In genomic region chr6:34723250-34723904, GRCm38 (mm10) we compare ENCODE assay signal across 24 mouse cellular contexts. TPM values are rescaled to one million over a fixed set of nuclear protein-coding genes. Genes with fewer than 3 reads are reported as not detected.
A peak's percentile ranks its signal among the peaks of the same experiment; 100 is the strongest.
DNase-seq lines count a peak whose midpoint lies in the region; ATAC-seq and TF ChIP-seq lines count a peak whose summit lies in the region.
"Had no signal": no experiment of that assay in that cellular context is flagged by ENCODE, and none has a peak within 500 bp of the region (broad histone marks: within the 10 kb centered on the region; RNA-seq: fewer than 3 reads in every experiment).

No protein-coding gene starts in this region.

- TF ChIP-seq CTCF in liver, postnatal 0 days (IDR thresholded peaks at IDR 0.05; ENCODE audit: low read depth) = no peak

- TF ChIP-seq EP300 in liver, postnatal 0 days (IDR thresholded peaks at IDR 0.05; ENCODE audit: low read depth) = no peak

- no peak overlapping the region for H3K4me3 ChIP-seq in embryonic facial prominence, embryonic 13.5 days
- no peak overlapping the region for H3K4me3 ChIP-seq in embryonic facial prominence, embryonic 10.5 days
- no peak overlapping the region for H3K4me3 ChIP-seq in heart, embryonic 11.5 days (ENCODE audit: low read depth, low read length)
- no peak overlapping the region for H3K4me3 ChIP-seq in liver, postnatal 0 days (ENCODE audit: low read depth, low read length)
- H3K4me3 ChIP-seq: hindbrain, embryonic 12.5 days; hindbrain, embryonic 15.5 days; intestine, embryonic 15.5 days had no signal

- H3K9ac ChIP-seq in embryonic facial prominence, embryonic 13.5 days = no peak overlapping the region
- H3K9ac ChIP-seq in heart, embryonic 11.5 days (ENCODE audit: low read depth, low read length) = no peak overlapping the region
- H3K9ac ChIP-seq in liver, postnatal 0 days (replicated peaks) = no peak overlapping the region
- H3K9ac ChIP-seq: forebrain, postnatal 0 days; hindbrain, embryonic 12.5 days; hindbrain, embryonic 15.5 days; intestine, embryonic 15.5 days had no signal

- H3K36me3 ChIP-seq in embryonic facial prominence, embryonic 13.5 days = peaks cover 22% of the 10 kb centered on the region
- peaks cover 26% of the 10 kb centered on the region for H3K36me3 ChIP-seq in embryonic facial prominence, embryonic 10.5 days (replicated peaks)
- peaks cover 2% of the 10 kb centered on the region; the same call in 1 of the 2 replicates for H3K36me3 ChIP-seq in heart, embryonic 11.5 days (ENCODE audit: control insufficient read depth, insufficient read depth, low read length)
- no peaks in the 10 kb centered on the region for H3K36me3 ChIP-seq in liver, postnatal 0 days (replicated peaks; ENCODE audit: insufficient read depth, low read length)
- H3K36me3 ChIP-seq: hindbrain, embryonic 12.5 days; hindbrain, embryonic 15.5 days; intestine, embryonic 15.5 days had no signal

- DNase-seq in embryonic facial prominence, embryonic 10.5 days (ENCODE audit: low spot score) = no peak
- DNase-seq in heart, postnatal 25 days (ENCODE audit: low spot score) = no peak
- DNase-seq in liver, postnatal 0 days = no peak
- DNase-seq in liver = no peak
- peak; percentile 68 for DNase-seq in fat pad, adult 2 months (ENCODE audit: extremely low read depth, low read depth, low spot score)
- no peak for DNase-seq in frontal cortex, postnatal 25 days (ENCODE audit: low spot score in 2 of 2)
- DNase-seq: adrenal gland, adult 2 months; adrenal gland, postnatal 14 days; B cell, adult 2 months; cerebellum, adult 11 months; cerebellum, adult 2 months; cerebellum, adult 9-11 months; cerebellum, postnatal 25 days; forebrain, postnatal 0 days; gastrocnemius, postnatal 25 days; kidney, adult 11 months; kidney, adult 8-10 months had no signal

- WGBS in embryonic facial prominence, embryonic 13.5 days = 83% methylated on average over 10 of the region's 10 CpGs
- 90% methylated on average over 10 of the region's 10 CpGs for WGBS in embryonic facial prominence, embryonic 10.5 days
- WGBS in heart, embryonic 11.5 days (ENCODE audit: insufficient replicate concordance) = 82% methylated on average over 10 of the region's 10 CpGs
- WGBS in liver, postnatal 0 days (ENCODE audit: insufficient replicate concordance) = 73% methylated on average over 10 of the region's 10 CpGs

- H3K27ac ChIP-seq in embryonic facial prominence, embryonic 13.5 days = peak overlapping the region; percentile 11; the same call in 1 of the 2 replicates
- H3K27ac ChIP-seq in embryonic facial prominence, embryonic 10.5 days (replicated peaks) = no peak overlapping the region
- H3K27ac ChIP-seq in heart, embryonic 11.5 days (ENCODE audit: low read depth, low read length) = 0 out of 2 replicates have a peak overlapping the region, but pooled peaks have one; percentile 22
- H3K27ac ChIP-seq in liver, postnatal 0 days (ENCODE audit: low read depth) = peak overlapping the region; percentile 60; the same call in 1 of the 2 replicates
- H3K27ac ChIP-seq: hindbrain, embryonic 12.5 days; hindbrain, embryonic 15.5 days; intestine, embryonic 15.5 days had no signal

- intact Hi-C loops in heart, postnatal 25 days (cut with DNase I) = no loop called here

- no peak overlapping the region for H3K4me2 ChIP-seq in embryonic facial prominence, embryonic 13.5 days
- no peak overlapping the region for H3K4me2 ChIP-seq in heart, embryonic 11.5 days
- no peak overlapping the region for H3K4me2 ChIP-seq in liver, postnatal 0 days (ENCODE audit: low read depth, low read length)
- H3K4me2 ChIP-seq: hindbrain, embryonic 12.5 days; hindbrain, embryonic 15.5 days; intestine, embryonic 15.5 days had no signal

- peaks cover 59% of the 10 kb centered on the region for H3K4me1 ChIP-seq in embryonic facial prominence, embryonic 13.5 days
- H3K4me1 ChIP-seq in embryonic facial prominence, embryonic 10.5 days = peaks cover 63% of the 10 kb centered on the region
- peaks cover 56% of the 10 kb centered on the region for H3K4me1 ChIP-seq in heart, embryonic 11.5 days (ENCODE audit: control insufficient read depth, insufficient read depth, low read length)
- peaks cover 28% of the 10 kb centered on the region for H3K4me1 ChIP-seq in liver, postnatal 0 days (ENCODE audit: insufficient read depth)

- peaks cover 6% of the 10 kb centered on the region; the same call in 1 of the 2 replicates for H3K9me3 ChIP-seq in embryonic facial prominence, embryonic 13.5 days
- H3K9me3 ChIP-seq in embryonic facial prominence, embryonic 10.5 days = peaks cover 4% of the 10 kb centered on the region; the same call in 1 of the 2 replicates
- H3K9me3 ChIP-seq in heart, embryonic 11.5 days (replicated peaks; ENCODE audit: control insufficient read depth, low read length) = no peaks in the 10 kb centered on the region; the same call in 1 of the 2 replicates
- no peaks in the 10 kb centered on the region for H3K9me3 ChIP-seq in liver, postnatal 0 days (ENCODE audit: low read length)
- H3K9me3 ChIP-seq: hindbrain, embryonic 15.5 days; intestine, embryonic 15.5 days had no signal

- H3K27me3 ChIP-seq in embryonic facial prominence, embryonic 13.5 days = no peaks in the 10 kb centered on the region
- no peaks in the 10 kb centered on the region for H3K27me3 ChIP-seq in embryonic facial prominence, embryonic 10.5 days (replicated peaks; ENCODE audit: low read depth, poor library complexity, severe bottlenecking)
- H3K27me3 ChIP-seq in heart, embryonic 11.5 days (ENCODE audit: control insufficient read depth, insufficient read depth, low read length) = no peaks in the 10 kb centered on the region
- no peaks in the 10 kb centered on the region for H3K27me3 ChIP-seq in liver, postnatal 0 days (ENCODE audit: insufficient read depth, low read length)
- H3K27me3 ChIP-seq: hindbrain, embryonic 12.5 days; hindbrain, embryonic 15.5 days; intestine, embryonic 15.5 days had no signal

- ATAC-seq in embryonic facial prominence, embryonic 13.5 days (ENCODE audit: insufficient number of reproducible peaks, insufficient read depth, low FRiP score, low TSS enrichment, low read depth) = no peak
- ATAC-seq in heart, embryonic 11.5 days (replicated peaks; ENCODE audit: insufficient number of reproducible peaks, low FRiP score, low TSS enrichment) = no peak
- no peak for ATAC-seq in liver, postnatal 0 days
- ATAC-seq: forebrain, embryonic 14.5 days; forebrain, postnatal 0 days had no signal

RNA-seq across cellular contexts. Expression of gene Agbl3, which starts 56.9 kb away (rescaled TPM):
- 9.3 and 11.4 TPM in 2 replicates for polyA plus RNA-seq in embryonic facial prominence, embryonic 13.5 days (2015; fragmentation: Nextera tagmentation; extraction: Ambion mirVana)
- polyA plus RNA-seq in embryonic facial prominence, embryonic 10.5 days (2016; fragmentation: Nextera tagmentation; extraction: Ambion mirVana) = 2.8 and 3.3 TPM in 2 replicates
- polyA plus RNA-seq in heart, embryonic 11.5 days (2014; fragmentation: Nextera tagmentation; extraction: Ambion mirVana) = 4.0 and 4.7 TPM in 2 replicates
- 1 to 10 TPM; 3.2 to 3.9 TPM for total RNA-seq in heart, postnatal 25 days (2021)
- polyA plus RNA-seq in liver, postnatal 0 days (2015; fragmentation: Nextera tagmentation; extraction: Ambion mirVana) = 5.3 and 6.1 TPM in 2 replicates
- total RNA-seq: MEL had no signal
